Mouse (Mus musculus): ENCODE data around the gene Cpt1a. TPM values are rescaled to one million over a fixed set of nuclear protein-coding genes. Genes with fewer than 3 reads are reported as not detected.

Cpt1a gene
- polyA plus RNA-seq (2012; rRNA removed): 22.2 and 24.1 TPM in 2 replicates

DNA sequence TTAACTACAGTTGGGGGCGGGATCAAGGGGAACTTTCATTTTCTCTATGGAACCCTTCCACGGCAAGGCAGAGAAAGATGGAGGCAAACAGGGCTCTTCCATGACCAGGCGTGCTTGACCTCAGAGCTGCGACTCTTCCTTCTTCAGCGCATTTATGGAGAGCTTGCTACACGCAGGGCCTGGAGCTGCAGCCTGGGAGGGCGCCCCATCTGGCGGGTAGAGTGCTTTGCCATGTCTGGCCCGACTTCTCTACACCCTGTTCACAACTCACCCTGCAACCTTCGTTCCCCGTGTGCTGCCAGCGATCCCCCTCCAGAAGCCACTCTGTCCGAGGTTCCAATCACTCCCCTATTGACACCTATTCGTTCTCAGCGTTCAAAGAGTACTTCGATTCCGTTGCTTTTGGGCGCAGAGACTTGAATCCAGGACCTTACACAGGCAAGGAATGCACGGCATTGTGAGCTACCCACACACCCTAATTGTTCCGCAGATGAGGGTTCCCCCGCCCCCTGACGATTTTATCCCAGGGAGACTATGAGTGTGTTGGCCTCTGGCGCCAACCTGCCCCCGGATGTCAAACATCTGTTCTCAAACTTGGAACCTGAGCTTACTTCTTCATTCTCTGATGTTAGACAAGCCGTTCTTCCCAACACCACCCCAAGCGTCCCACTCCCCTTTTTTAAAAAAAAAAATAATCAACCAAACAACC lies at the start of gene Cpt1a:
Gene Cpt1a (plus strand): TSS at position 74 of the 709 bp plus-strand sequence.
- Histone ChIP-seq H3K27ac (ENCODE audit: insufficient read depth, low read length) (no peak within 1 kb of the TSS), H3K4me1 (ENCODE audit: control insufficient read depth, insufficient read depth, low read length) (no peaks in the 10 kb centered on the region), H3K4me3 (replicated peaks; ENCODE audit: insufficient read depth, low read depth, low read length) (peak within 1 kb of the TSS; percentile 51), H3K27me3 (ENCODE audit: control insufficient read depth, insufficient read depth, low read length) (no peaks in the 10 kb centered on the region; the same call in 1 of the 2 replicates)
- peak; percentile 10 to 26 for DNase-seq
- no peak for TF ChIP-seq POLR2A (IDR thresholded peaks at IDR 0.05; ENCODE audit: borderline replicate concordance, insufficient read depth, low read length)
- 0 out of 2 replicates have a peak, but pooled peaks have one; percentile 4 for TF ChIP-seq CTCF (IDR thresholded peaks at IDR 0.05; ENCODE audit: borderline replicate concordance, insufficient read depth, low read depth, low read length)
- 4% methylated on average over 26 of the region's 26 CpGs for WGBS

DNA sequence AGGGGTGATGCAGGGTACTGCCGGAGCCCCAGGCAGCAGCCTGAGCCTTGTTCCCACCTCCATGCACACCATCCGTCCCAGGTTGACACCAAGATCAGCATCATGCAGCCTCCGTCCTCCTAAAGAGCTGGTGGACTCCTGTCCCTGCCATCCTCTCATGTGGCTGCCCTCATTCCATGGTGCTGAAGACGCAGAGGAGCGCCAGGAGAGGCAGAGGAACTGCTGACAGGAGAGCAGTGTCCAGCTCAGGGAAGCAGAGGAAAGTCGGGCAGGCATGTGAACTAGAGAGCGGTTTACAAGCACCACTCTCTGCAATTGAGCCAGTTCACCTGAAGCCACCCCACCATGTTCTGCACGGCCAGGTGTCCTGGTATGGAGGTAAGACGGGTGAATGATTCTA lies 48.8 kb upstream of the Cpt1a start:
- WGBS: 93% methylated on average over 9 of the region's 9 CpGs
- Histone ChIP-seq H3K27me3 (ENCODE audit: control insufficient read depth, insufficient read depth, low read length) (no peaks in the 10 kb centered on the region), H3K27ac (ENCODE audit: insufficient read depth, low read length) (no peak overlapping the region), H3K4me1 (ENCODE audit: control insufficient read depth, insufficient read depth, low read length) (no peaks in the 10 kb centered on the region), H3K4me3 (replicated peaks; ENCODE audit: insufficient read depth, low read depth, low read length) (no peak overlapping the region)
- TF ChIP-seq POLR2A (IDR thresholded peaks at IDR 0.05; ENCODE audit: borderline replicate concordance, insufficient read depth, low read length): no peak
- no peak for TF ChIP-seq CTCF (IDR thresholded peaks at IDR 0.05; ENCODE audit: borderline replicate concordance, insufficient read depth, low read depth, low read length)
- DNase-seq: peak in 1 of 2 experiments; percentile 4

DNA sequence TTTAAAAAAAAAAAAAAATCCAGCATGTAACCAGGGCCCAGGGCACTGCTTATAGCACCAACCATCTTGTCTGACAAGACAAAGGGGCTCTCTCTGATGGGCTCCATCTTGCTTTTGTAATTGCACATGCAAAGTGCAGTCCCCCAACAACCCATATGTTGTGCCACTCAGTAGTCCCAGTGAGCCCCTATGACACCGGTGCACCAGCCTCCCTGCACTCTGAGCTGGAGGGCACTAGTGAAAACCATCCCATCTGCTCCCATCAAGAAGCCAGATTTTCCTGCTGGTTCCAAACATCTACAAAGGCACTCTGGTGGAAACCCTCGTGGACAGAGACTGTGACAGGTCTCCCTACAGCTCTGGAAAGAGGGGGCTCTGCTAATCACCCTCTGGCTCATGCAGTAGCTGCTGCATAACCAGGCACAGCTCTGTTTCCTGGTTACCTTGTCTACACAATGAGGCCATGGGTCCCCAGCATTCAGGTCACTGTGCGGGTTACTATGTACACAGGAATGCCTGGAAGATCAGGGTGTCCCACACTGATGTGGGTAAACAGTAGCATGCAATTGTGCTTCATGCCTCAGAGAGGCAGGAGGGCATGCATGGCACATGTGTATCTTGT lies 46.3 kb upstream of the Cpt1a start:
- Histone ChIP-seq H3K4me3 (replicated peaks; ENCODE audit: insufficient read depth, low read depth, low read length) (no peak overlapping the region), H3K27ac (ENCODE audit: insufficient read depth, low read length) (no peak overlapping the region), H3K4me1 (ENCODE audit: control insufficient read depth, insufficient read depth, low read length) (no peaks in the 10 kb centered on the region; the same call in 1 of the 2 replicates), H3K27me3 (ENCODE audit: control insufficient read depth, insufficient read depth, low read length) (no peaks in the 10 kb centered on the region)
- 43% methylated on average over 3 of the region's 3 CpGs for WGBS
- DNase-seq: no peak
- no peak for TF ChIP-seq CTCF (IDR thresholded peaks at IDR 0.05; ENCODE audit: borderline replicate concordance, insufficient read depth, low read depth, low read length)
- TF ChIP-seq POLR2A (IDR thresholded peaks at IDR 0.05; ENCODE audit: borderline replicate concordance, insufficient read depth, low read length): no peak

DNA sequence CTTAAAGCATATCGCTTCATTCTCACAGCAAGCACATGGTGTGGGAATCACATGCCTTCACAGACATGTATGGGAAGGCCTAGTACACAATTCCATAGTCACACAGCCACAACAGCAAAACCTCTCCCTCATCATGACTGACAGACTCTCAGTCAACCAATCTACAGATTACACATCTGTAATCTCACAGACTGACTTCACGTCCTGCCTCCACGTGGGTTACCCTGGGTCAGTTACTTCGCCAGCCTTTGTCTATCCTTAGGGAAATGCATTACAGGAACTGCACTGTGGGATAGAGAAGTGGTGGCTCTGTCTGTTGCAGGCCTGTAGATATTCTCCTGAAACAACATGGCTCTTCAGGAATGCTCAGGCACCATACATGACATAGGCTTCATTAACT lies 40.2 kb upstream of the Cpt1a start:
- Histone ChIP-seq H3K27me3 (ENCODE audit: control insufficient read depth, insufficient read depth, low read length) (no peaks in the 10 kb centered on the region), H3K4me3 (replicated peaks; ENCODE audit: insufficient read depth, low read depth, low read length) (peak overlapping the region; percentile 97), H3K27ac (ENCODE audit: insufficient read depth, low read length) (no peak overlapping the region), H3K4me1 (ENCODE audit: control insufficient read depth, insufficient read depth, low read length) (peaks cover 8% of the 10 kb centered on the region; the same call in 1 of the 2 replicates)
- WGBS: 67% methylated on average over 4 of the region's 4 CpGs
- no peak for DNase-seq
- TF ChIP-seq POLR2A (IDR thresholded peaks at IDR 0.05; ENCODE audit: borderline replicate concordance, insufficient read depth, low read length): no peak

DNA sequence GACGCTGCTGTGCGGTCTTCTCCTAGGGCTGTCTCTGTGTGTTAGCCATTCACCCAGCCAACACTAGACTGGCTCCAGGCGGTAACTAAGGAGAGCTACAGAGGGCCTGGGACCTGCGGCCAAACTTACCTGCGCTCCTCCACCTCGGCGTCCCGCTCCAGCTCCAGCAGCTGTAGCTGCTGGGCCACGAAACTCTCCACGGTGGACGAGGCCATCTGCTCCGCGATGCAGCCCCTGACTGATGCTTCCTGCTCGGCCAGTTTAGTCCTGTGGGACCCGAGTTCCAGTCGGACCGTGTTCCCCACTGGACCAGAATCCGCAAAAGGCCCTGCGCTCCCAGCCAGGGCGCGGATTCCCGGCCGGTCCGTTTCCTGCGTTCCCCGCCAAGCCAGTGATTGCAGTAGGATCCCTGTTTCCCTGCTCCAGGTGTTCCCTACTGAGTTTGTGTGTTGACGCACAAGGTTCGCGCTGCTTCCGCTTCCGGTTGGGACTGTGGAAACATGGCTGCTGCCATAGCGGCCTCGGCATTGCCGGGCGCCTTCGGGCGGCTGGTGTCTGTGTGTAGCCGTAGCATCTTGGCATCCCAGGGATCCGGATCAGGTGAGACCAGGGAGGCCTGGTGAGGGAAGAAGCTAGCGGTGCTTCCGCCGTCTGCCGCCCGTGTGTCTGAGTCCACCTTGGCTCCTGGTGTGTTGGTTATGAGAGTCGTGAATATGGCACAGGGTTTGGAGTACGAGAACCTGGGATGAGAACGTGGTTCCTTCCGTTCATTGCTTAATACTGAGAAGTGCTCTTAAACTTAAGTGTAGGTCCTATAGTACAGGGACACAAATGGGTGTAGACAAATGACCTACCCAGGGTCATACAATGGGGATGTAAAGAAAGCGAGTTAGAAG lies 39.3 kb upstream of the Cpt1a start, which contains the start of the genes Mrpl21 and Ighmbp2:
Gene Mrpl21 (plus strand): TSS at position 330 of the 896 bp plus-strand sequence.
Gene Ighmbp2 (minus strand): TSS at position 446 of the 896 bp plus-strand sequence.
- under 1% methylated on average over 49 of the region's 49 CpGs for WGBS
- H3K27ac ChIP-seq (ENCODE audit: insufficient read depth, low read length): peak within 1 kb of the TSS; percentile 53

DNA sequence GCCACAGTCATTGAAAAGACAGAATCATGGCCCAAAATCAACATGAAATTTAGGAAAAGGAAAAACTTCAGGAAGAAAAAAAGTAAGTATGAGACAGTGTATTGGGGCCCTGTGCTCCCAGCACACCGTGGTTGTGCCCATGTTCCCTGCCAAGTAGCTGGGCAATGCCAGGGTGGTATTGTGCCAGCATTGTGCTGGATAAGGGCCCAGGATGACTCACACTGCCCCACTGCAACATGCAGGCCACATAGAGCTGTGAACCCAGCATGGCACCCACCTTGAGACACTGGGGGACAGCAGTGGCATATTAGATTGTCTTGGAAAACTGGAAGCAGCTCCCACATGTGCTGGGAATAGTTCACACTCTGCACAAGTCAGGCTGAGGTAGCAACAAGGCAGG lies 33.1 kb upstream of the Cpt1a start:
- Histone ChIP-seq H3K27me3 (ENCODE audit: control insufficient read depth, insufficient read depth, low read length) (no peaks in the 10 kb centered on the region), H3K4me3 (replicated peaks; ENCODE audit: insufficient read depth, low read depth, low read length) (no peak overlapping the region), H3K4me1 (ENCODE audit: control insufficient read depth, insufficient read depth, low read length) (peaks cover 4% of the 10 kb centered on the region; the same call in 1 of the 2 replicates), H3K27ac (ENCODE audit: insufficient read depth, low read length) (no peak overlapping the region)
- TF ChIP-seq POLR2A (IDR thresholded peaks at IDR 0.05; ENCODE audit: borderline replicate concordance, insufficient read depth, low read length) (no peak), CTCF (IDR thresholded peaks at IDR 0.05; ENCODE audit: borderline replicate concordance, insufficient read depth, low read depth, low read length) (no peak)
- DNase-seq: peak; percentile 57 to 65
- WGBS: 6% methylated on average over 1 of the region's 1 CpGs

More for the DNA sequence above, 39.3 kb upstream of the Cpt1a start, which contains the start of the genes Mrpl21 and Ighmbp2:
- Histone ChIP-seq H3K4me3 (replicated peaks; ENCODE audit: insufficient read depth, low read depth, low read length) (peak within 1 kb of the TSS; percentile 97), H3K4me1 (ENCODE audit: control insufficient read depth, insufficient read depth, low read length) (peaks cover 8% of the 10 kb centered on the region; the same call in 1 of the 2 replicates), H3K27me3 (ENCODE audit: control insufficient read depth, insufficient read depth, low read length) (no peaks in the 10 kb centered on the region)
- DNase-seq: peak; percentile 93 to 96
- TF ChIP-seq CTCF (IDR thresholded peaks at IDR 0.05; ENCODE audit: borderline replicate concordance, insufficient read depth, low read depth, low read length) (no peak), POLR2A (IDR thresholded peaks at IDR 0.05; ENCODE audit: borderline replicate concordance, insufficient read depth, low read length) (peak; percentile 78; the same call in 1 of the 2 replicates)

DNA sequence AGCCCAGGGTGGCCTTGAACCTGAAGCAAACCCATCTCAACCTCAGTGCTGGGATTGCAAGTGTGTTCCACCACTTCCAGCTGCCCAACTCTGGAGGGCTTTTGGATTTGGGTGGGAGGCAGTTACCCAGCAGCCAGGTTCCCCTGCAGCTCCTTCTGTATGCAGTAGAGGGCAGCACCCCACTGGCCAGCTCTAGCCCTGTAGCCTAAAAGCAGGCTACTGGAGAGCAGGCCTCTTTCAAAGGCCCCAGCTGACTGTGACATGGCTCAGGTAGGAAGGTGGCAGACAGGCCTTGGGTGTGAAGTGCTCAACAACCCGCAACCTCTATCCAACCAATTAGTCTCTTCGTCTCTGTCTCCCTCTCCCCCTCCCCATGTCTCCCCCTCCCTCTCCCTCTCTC lies 30.1 kb upstream of the Cpt1a start:
- H3K4me3 ChIP-seq (replicated peaks; ENCODE audit: insufficient read depth, low read depth, low read length): no peak overlapping the region
- H3K27me3 ChIP-seq (ENCODE audit: control insufficient read depth, insufficient read depth, low read length): no peaks in the 10 kb centered on the region
- DNase-seq: peak; percentile 25 to 42
- H3K4me1 ChIP-seq (ENCODE audit: control insufficient read depth, insufficient read depth, low read length): peaks cover 4% of the 10 kb centered on the region; the same call in 1 of the 2 replicates
- 81% methylated on average over 2 of the region's 2 CpGs for WGBS
- H3K27ac ChIP-seq (ENCODE audit: insufficient read depth, low read length): no peak overlapping the region
- TF ChIP-seq POLR2A (IDR thresholded peaks at IDR 0.05; ENCODE audit: borderline replicate concordance, insufficient read depth, low read length) (no peak), CTCF (IDR thresholded peaks at IDR 0.05; ENCODE audit: borderline replicate concordance, insufficient read depth, low read depth, low read length) (peak; percentile 72)
